Mouse (Mus musculus) limb, embryonic 12.5 days (tissue): ENCODE data around the gene Zfp658. TPM values are rescaled to one million over a fixed set of nuclear protein-coding genes. Genes with fewer than 3 reads are reported as not detected.

ENCODE experiments used
- ATAC-seq: fragments of 200-750 bp; cut with Nextera tagmentation; 2 replicates; pipeline ENCODE4 v1.8.0; 2017; ENCODE audit warnings: low read depth, moderate TSS enrichment; ENCODE audit not compliant: insufficient number of reproducible peaks, insufficient read depth, low FRiP score, low TSS enrichment
- H3K27ac ChIP-seq: fragments of 300-500 bp; sonication (generic); 2 replicates; pipeline ENCODE4 v1.5.1; 2016; ENCODE audit warnings: mild to moderate bottlenecking, moderate library complexity
- H3K27me3 ChIP-seq: fragments of 300-500 bp; sonication (generic); 2 replicates; pipeline ENCODE4 v1.6.1; 2016; ENCODE audit warnings: mild to moderate bottlenecking, moderate library complexity
- H3K36me3 ChIP-seq: fragments of 300-500 bp; sonication (generic); 2 replicates; pipeline ENCODE4 v1.6.1; 2016; ENCODE audit warnings: mild to moderate bottlenecking, moderate library complexity
- H3K4me1 ChIP-seq: fragments of 300-500 bp; sonication (generic); replicated peaks from 2 replicates; pipeline ENCODE4 v1.6.1; 2016
- H3K4me2 ChIP-seq: fragments of 300-500 bp; sonication (generic); 2 replicates; pipeline ENCODE4 v1.6.1; 2016; ENCODE audit warnings: mild to moderate bottlenecking, moderate library complexity
- H3K4me3 ChIP-seq: fragments of 300-500 bp; sonication (generic); replicated peaks from 2 replicates; pipeline ENCODE4 v1.5.1; 2016; ENCODE audit warnings: mild to moderate bottlenecking
- H3K9ac ChIP-seq: fragments of 300-500 bp; sonication (generic); replicated peaks from 2 replicates; pipeline ENCODE4 v1.6.1; 2016; ENCODE audit warnings: mild to moderate bottlenecking, moderate library complexity
- H3K9me3 ChIP-seq: fragments of 300-500 bp; sonication (generic); 2 replicates; pipeline ENCODE4 v1.6.1; 2016; ENCODE audit warnings: mild to moderate bottlenecking, moderate library complexity
- WGBS: fragments of 180-500 bp; shearing (Covaris S2); methylation state at CpG from one replicate; pipeline ENCODE4 v1.1.7; 2016; 5-methylcytosine and 5-hydroxymethylcytosine counted together
- polyA plus RNA-seq: library from polyadenylated mRNA; unstranded; fragments of >200 nt; fragmentation: Nextera tagmentation; extraction: Ambion mirVana; gene quantifications from 2 replicates; pipeline ENCODE4 v1.2.1, GENCODE M21; 2016

The Zfp658 gene
- polyA plus RNA-seq, 1 experiment from 2014 or later = 5.6 TPM

GRCm38 (mm10) chr7:43580526-43580925 is 18.5 kb downstream of the Zfp658 start:
- WGBS = 61% methylated on average over 5 of the region's 5 CpGs
- Histone ChIP-seq H3K27me3 (no peaks in the 10 kb centered on the region), H3K9me3 (no peaks in the 10 kb centered on the region), H3K27ac (peak overlapping the region; percentile 89; the same call in 1 of the 2 replicates), H3K4me1 (peaks cover 13% of the 10 kb centered on the region), H3K4me3 (peak overlapping the region; percentile 67), H3K9ac (peak overlapping the region; percentile 75), H3K36me3 (peaks cover 19% of the 10 kb centered on the region), H3K4me2 (peak overlapping the region; percentile 68)
- ATAC-seq = no peak

- Histone ChIP-seq H3K27me3 (no peaks in the 10 kb centered on the region), H3K4me2 (no peak overlapping the region), H3K9ac (no peak overlapping the region), H3K4me3 (no peak overlapping the region), H3K4me1 (peaks cover 13% of the 10 kb centered on the region), H3K9me3 (no peaks in the 10 kb centered on the region), H3K27ac (no peak overlapping the region), H3K36me3 (peaks cover 62% of the 10 kb centered on the region)
- 90% methylated on average over 5 of the region's 5 CpGs for WGBS
- ATAC-seq = no peak
Observed at GRCm38 (mm10) chr7:43584790-43585189, 22.7 kb downstream of the Zfp658 start.

- no peak overlapping the region for H3K9ac ChIP-seq
- H3K27ac ChIP-seq = no peak overlapping the region
Observed at GRCm38 (mm10) chr7:43601884-43602283, 39.8 kb downstream of the Zfp658 start.

GRCm38 (mm10) chr7:43606896-43607742 is 45.1 kb downstream of the Zfp658 start, which contains the start of gene Zfp819:
Gene Zfp819 (plus strand): TSS chr7:43607169.
- ATAC-seq = peak; percentile 68

More at GRCm38 (mm10) chr7:43601884-43602283, 39.8 kb downstream of the Zfp658 start:
- WGBS = 44% methylated on average over 5 of the region's 5 CpGs
- ATAC-seq = no peak
- Histone ChIP-seq H3K36me3 (no peaks in the 10 kb centered on the region), H3K4me2 (no peak overlapping the region), H3K4me1 (no peaks in the 10 kb centered on the region), H3K27me3 (no peaks in the 10 kb centered on the region), H3K9me3 (no peaks in the 10 kb centered on the region), H3K4me3 (no peak overlapping the region)

GRCm38 (mm10) chr7:43607743-43608287 is 45.8 kb downstream of the Zfp658 start:
- WGBS = 32% methylated on average over 5 of the region's 5 CpGs
- Histone ChIP-seq H3K27me3 (no peaks in the 10 kb centered on the region), H3K4me1 (no peaks in the 10 kb centered on the region), H3K36me3 (no peaks in the 10 kb centered on the region), H3K9me3 (no peaks in the 10 kb centered on the region), H3K9ac (no peak overlapping the region), H3K4me2 (peak overlapping the region; percentile 74), H3K4me3 (no peak overlapping the region), H3K27ac (no peak overlapping the region)
- ATAC-seq = no peak

More at GRCm38 (mm10) chr7:43606896-43607742, 45.1 kb downstream of the Zfp658 start, which contains the start of gene Zfp819:
- Histone ChIP-seq H3K9ac (peak within 1 kb of the TSS; percentile 35; the same call in 1 of the 2 replicates), H3K4me1 (no peaks in the 10 kb centered on the region), H3K4me2 (peak within 1 kb of the TSS; percentile 74), H3K4me3 (peak within 1 kb of the TSS; percentile 44), H3K27ac (no peak within 1 kb of the TSS), H3K27me3 (no peaks in the 10 kb centered on the region), H3K9me3 (no peaks in the 10 kb centered on the region), H3K36me3 (no peaks in the 10 kb centered on the region)
- 18% methylated on average over 41 of the region's 41 CpGs for WGBS

- Histone ChIP-seq H3K9ac (no peak overlapping the region), H3K36me3 (no peaks in the 10 kb centered on the region), H3K9me3 (no peaks in the 10 kb centered on the region), H3K4me1 (no peaks in the 10 kb centered on the region), H3K4me3 (no peak overlapping the region), H3K27me3 (no peaks in the 10 kb centered on the region), H3K4me2 (no peak overlapping the region), H3K27ac (no peak overlapping the region)
- 76% methylated on average over 7 of the region's 7 CpGs for WGBS
- no peak for ATAC-seq
Observed at GRCm38 (mm10) chr7:43608316-43608824, 46.3 kb downstream of the Zfp658 start.

- Histone ChIP-seq H3K9ac (no peak overlapping the region), H3K4me1 (no peaks in the 10 kb centered on the region), H3K4me3 (no peak overlapping the region), H3K27me3 (no peaks in the 10 kb centered on the region), H3K27ac (no peak overlapping the region), H3K9me3 (no peaks in the 10 kb centered on the region), H3K4me2 (no peak overlapping the region), H3K36me3 (no peaks in the 10 kb centered on the region)
- WGBS = 88% methylated on average over 14 of the region's 14 CpGs
- ATAC-seq = no peak
Observed at GRCm38 (mm10) chr7:43613816-43614551, 51.9 kb downstream of the Zfp658 start.

- H3K9me3 ChIP-seq = no peaks in the 10 kb centered on the region
- H3K4me1 ChIP-seq = no peaks in the 10 kb centered on the region; the same call in 1 of the 2 replicates
- no peak overlapping the region for H3K9ac ChIP-seq
- H3K4me3 ChIP-seq = no peak overlapping the region
- no peak for ATAC-seq
- no peak overlapping the region for H3K4me2 ChIP-seq
- H3K36me3 ChIP-seq = no peaks in the 10 kb centered on the region
- 84% methylated on average over 7 of the region's 7 CpGs for WGBS
- H3K27ac ChIP-seq = no peak overlapping the region
- H3K27me3 ChIP-seq = no peaks in the 10 kb centered on the region
Observed at GRCm38 (mm10) chr7:43622927-43623326, 60.9 kb downstream of the Zfp658 start.

GRCm38 (mm10) chr7:43623819-43624218 is 61.8 kb downstream of the Zfp658 start:
- no peaks in the 10 kb centered on the region for H3K9me3 ChIP-seq
- WGBS = 11% methylated on average over 10 of the region's 10 CpGs
- 0 out of 2 replicates have a peak, but pooled peaks have one; percentile 63 for ATAC-seq
- no peak overlapping the region for H3K27ac ChIP-seq
- no peak overlapping the region for H3K9ac ChIP-seq
- no peaks in the 10 kb centered on the region; the same call in 1 of the 2 replicates for H3K4me1 ChIP-seq
- peak overlapping the region; percentile 24 for H3K4me2 ChIP-seq
- H3K27me3 ChIP-seq = no peaks in the 10 kb centered on the region
- H3K4me3 ChIP-seq = no peak overlapping the region
- no peaks in the 10 kb centered on the region for H3K36me3 ChIP-seq
